Mouse (Mus musculus) limb, embryonic 10.5 days (tissue): Measurements from ENCODE around the gene Mroh7. TPM values are rescaled to one million over a fixed set of nuclear protein-coding genes. Genes with fewer than 3 reads are reported as not detected.

Experiments used
- DNase-seq: peaks from one replicate; pipeline ENCODE4 v3.0.0-alpha.2; 2017; ENCODE audit warnings: low spot score
- H3K27ac ChIP-seq: fragments of 300-500 bp; sonication (generic); 2 replicates; pipeline ENCODE4 v1.5.1; 2016; ENCODE audit warnings: mild to moderate bottlenecking
- H3K27me3 ChIP-seq: fragments of 300-500 bp; sonication (generic); 2 replicates; pipeline ENCODE4 v1.6.1; 2016; ENCODE audit warnings: low read depth, mild to moderate bottlenecking; ENCODE audit not compliant: poor library complexity, severe bottlenecking
- H3K36me3 ChIP-seq: fragments of 300-500 bp; sonication (generic); 2 replicates; pipeline ENCODE4 v1.6.1; 2016; ENCODE audit warnings: mild to moderate bottlenecking, moderate library complexity
- H3K4me1 ChIP-seq: fragments of 300-500 bp; sonication (generic); 2 replicates; pipeline ENCODE4 v1.6.1; 2016
- H3K4me3 ChIP-seq: fragments of 300-500 bp; sonication (generic); 2 replicates; pipeline ENCODE4 v1.5.1; 2016; ENCODE audit warnings: mild to moderate bottlenecking, moderate library complexity
- H3K9me3 ChIP-seq: fragments of 300-500 bp; sonication (generic); replicated peaks from 2 replicates; pipeline ENCODE4 v1.6.1; 2016; ENCODE audit warnings: mild to moderate bottlenecking
- WGBS: fragments of 180-500 bp; shearing (Covaris S2); methylation state at CpG from one replicate; pipeline ENCODE4 v1.1.7; 2016; 5-methylcytosine and 5-hydroxymethylcytosine counted together
- polyA plus RNA-seq: library from polyadenylated mRNA; unstranded; fragments of >200 nt; fragmentation: Nextera tagmentation; extraction: Ambion mirVana; gene quantifications from 2 replicates; pipeline ENCODE4 v1.2.1, GENCODE M21; 2016

Gene Mroh7
- polyA plus RNA-seq, 1 experiment from 2014 or later, result 0.05 TPM

- DNase-seq, result no peak
- Histone ChIP-seq H3K4me3 (no peak overlapping the region), H3K4me1 (peaks cover 6% of the 10 kb centered on the region), H3K9me3 (no peaks in the 10 kb centered on the region), H3K27ac (no peak overlapping the region), H3K27me3 (no peaks in the 10 kb centered on the region), H3K36me3 (peaks cover 15% of the 10 kb centered on the region)
- 62% methylated on average over 2 of the region's 2 CpGs for WGBS
Observed at GRCm38 (mm10) chr4:106680955-106681354, 49.8 kb downstream of the Mroh7 start.

- peak overlapping the region; percentile 82 for H3K4me3 ChIP-seq
- peak overlapping the region; percentile 82; the same call in 1 of the 2 replicates for H3K27ac ChIP-seq
- 44% methylated on average over 3 of the region's 3 CpGs for WGBS
- H3K4me1 ChIP-seq, result peaks cover 6% of the 10 kb centered on the region
- DNase-seq, result no peak
- no peaks in the 10 kb centered on the region for H3K9me3 ChIP-seq
- H3K27me3 ChIP-seq, result no peaks in the 10 kb centered on the region
- H3K36me3 ChIP-seq, result peaks cover 32% of the 10 kb centered on the region
Observed at GRCm38 (mm10) chr4:106679152-106679551, 51.6 kb downstream of the Mroh7 start.

GRCm38 (mm10) chr4:106678442-106679118, 52.1 kb downstream of the Mroh7 start, which contains the start of gene Ttc4:
Ttc4 (minus strand) TSS chr4:106678944.
- Histone ChIP-seq H3K4me3 (peak within 1 kb of the TSS; percentile 82), H3K9me3 (no peaks in the 10 kb centered on the region), H3K27me3 (no peaks in the 10 kb centered on the region), H3K27ac (peak within 1 kb of the TSS; percentile 82), H3K4me1 (peaks cover 6% of the 10 kb centered on the region), H3K36me3 (peaks cover 38% of the 10 kb centered on the region)
- WGBS, result under 1% methylated on average over 43 of the region's 43 CpGs
- DNase-seq, result peak; percentile 99

GRCm38 (mm10) chr4:106676749-106677148, 54.0 kb downstream of the Mroh7 start:
- Histone ChIP-seq H3K9me3 (no peaks in the 10 kb centered on the region), H3K36me3 (peaks cover 57% of the 10 kb centered on the region), H3K4me1 (peaks cover 6% of the 10 kb centered on the region), H3K27me3 (no peaks in the 10 kb centered on the region), H3K27ac (no peak overlapping the region), H3K4me3 (no peak overlapping the region)
- no peak for DNase-seq
- WGBS, result 89% methylated on average over 5 of the region's 5 CpGs

GRCm38 (mm10) chr4:106666546-106666945, 64.2 kb downstream of the Mroh7 start:
- Histone ChIP-seq H3K9me3 (no peaks in the 10 kb centered on the region), H3K27me3 (no peaks in the 10 kb centered on the region), H3K36me3 (peaks cover 100% of the 10 kb centered on the region), H3K4me3 (no peak overlapping the region), H3K27ac (no peak overlapping the region), H3K4me1 (no peaks in the 10 kb centered on the region)
- no peak for DNase-seq
- 95% methylated on average over 2 of the region's 2 CpGs for WGBS

GRCm38 (mm10) chr4:106665673-106666072, 65.1 kb downstream of the Mroh7 start:
- DNase-seq, result no peak
- no peaks in the 10 kb centered on the region for H3K4me1 ChIP-seq
- 95% methylated on average over 10 of the region's 10 CpGs for WGBS
- H3K27ac ChIP-seq, result no peak overlapping the region
- H3K4me3 ChIP-seq, result no peak overlapping the region
- no peaks in the 10 kb centered on the region for H3K27me3 ChIP-seq
- no peaks in the 10 kb centered on the region for H3K9me3 ChIP-seq
- peaks cover 100% of the 10 kb centered on the region for H3K36me3 ChIP-seq

- Histone ChIP-seq H3K4me3 (no peak overlapping the region), H3K27me3 (no peaks in the 10 kb centered on the region), H3K4me1 (no peaks in the 10 kb centered on the region), H3K27ac (no peak overlapping the region), H3K9me3 (no peaks in the 10 kb centered on the region), H3K36me3 (peaks cover 100% of the 10 kb centered on the region)
- DNase-seq, result no peak
- 98% methylated on average over 2 of the region's 2 CpGs for WGBS
Observed at GRCm38 (mm10) chr4:106665269-106665668, 65.5 kb downstream of the Mroh7 start.

- H3K36me3 ChIP-seq, result peaks cover 100% of the 10 kb centered on the region
- no peaks in the 10 kb centered on the region for H3K4me1 ChIP-seq
- H3K9me3 ChIP-seq, result no peaks in the 10 kb centered on the region
- 95% methylated on average over 6 of the region's 6 CpGs for WGBS
- no peak for DNase-seq
- H3K27me3 ChIP-seq, result no peaks in the 10 kb centered on the region
- no peak overlapping the region for H3K27ac ChIP-seq
- no peak overlapping the region for H3K4me3 ChIP-seq
Observed at GRCm38 (mm10) chr4:106664697-106665096, 66.0 kb downstream of the Mroh7 start.

GRCm38 (mm10) chr4:106663956-106664470, 66.7 kb downstream of the Mroh7 start:
- no peak for DNase-seq
- no peak overlapping the region for H3K27ac ChIP-seq
- H3K4me3 ChIP-seq, result no peak overlapping the region
- H3K9me3 ChIP-seq, result no peaks in the 10 kb centered on the region
- H3K36me3 ChIP-seq, result peaks cover 100% of the 10 kb centered on the region
- WGBS, result 96% methylated on average over 5 of the region's 5 CpGs
- H3K4me1 ChIP-seq, result no peaks in the 10 kb centered on the region
- H3K27me3 ChIP-seq, result no peaks in the 10 kb centered on the region

- WGBS, result 83% methylated on average over 10 of the region's 10 CpGs
- no peaks in the 10 kb centered on the region for H3K9me3 ChIP-seq
- peaks cover 69% of the 10 kb centered on the region for H3K36me3 ChIP-seq
- no peaks in the 10 kb centered on the region for H3K27me3 ChIP-seq
- DNase-seq, result no peak
- no peak overlapping the region for H3K27ac ChIP-seq
- H3K4me1 ChIP-seq, result peaks cover 10% of the 10 kb centered on the region
- no peak overlapping the region for H3K4me3 ChIP-seq
Observed at GRCm38 (mm10) chr4:106655681-106656080, 75.0 kb downstream of the Mroh7 start.

- WGBS, result 92% methylated on average over 15 of the region's 15 CpGs
- Histone ChIP-seq H3K4me3 (no peak overlapping the region), H3K36me3 (peaks cover 44% of the 10 kb centered on the region), H3K4me1 (peaks cover 10% of the 10 kb centered on the region), H3K9me3 (no peaks in the 10 kb centered on the region), H3K27me3 (no peaks in the 10 kb centered on the region), H3K27ac (no peak overlapping the region)
- DNase-seq, result no peak
Observed at GRCm38 (mm10) chr4:106653051-106653450, 77.7 kb downstream of the Mroh7 start.

- H3K4me1 ChIP-seq, result peaks cover 10% of the 10 kb centered on the region
- no peak overlapping the region for H3K27ac ChIP-seq
- H3K36me3 ChIP-seq, result peaks cover 43% of the 10 kb centered on the region
- DNase-seq, result no peak
- WGBS, result 92% methylated on average over 3 of the region's 3 CpGs
- H3K9me3 ChIP-seq, result no peaks in the 10 kb centered on the region
- H3K4me3 ChIP-seq, result no peak overlapping the region
- no peaks in the 10 kb centered on the region for H3K27me3 ChIP-seq
Observed at GRCm38 (mm10) chr4:106652546-106652945, 78.2 kb downstream of the Mroh7 start.

- peak; percentile 99 for DNase-seq
- Histone ChIP-seq H3K4me1 (peaks cover 14% of the 10 kb centered on the region), H3K9me3 (no peaks in the 10 kb centered on the region), H3K27ac (peak within 1 kb of the TSS; percentile 88), H3K27me3 (no peaks in the 10 kb centered on the region), H3K36me3 (peaks cover 31% of the 10 kb centered on the region), H3K4me3 (peak within 1 kb of the TSS; percentile 72)
- 4% methylated on average over 40 of the region's 40 CpGs for WGBS
Observed at GRCm38 (mm10) chr4:106650833-106651527, 79.7 kb downstream of the Mroh7 start, which contains the start of gene Pars2. Pars2 (plus strand) TSS chr4:106651069.
